Mouse (Mus musculus): ENCODE measurements around the gene Pigo.

Pigo gene

GRCm38 (mm10) chr4:43043644-43044357 lies 18.2 kb upstream of the Pigo start:
- Histone ChIP-seq H3K27me3 (ENCODE audit: control insufficient read depth, insufficient read depth, low read length, poor library complexity, severe bottlenecking) (no peaks in the 10 kb centered on the region), H3K36me3 (ENCODE audit: control insufficient read depth, insufficient read depth, low read length, poor library complexity, severe bottlenecking) (no peaks in the 10 kb centered on the region)
- DNase-seq (ENCODE audit: low read depth, low spot score), result peak; percentile 90

DNA sequence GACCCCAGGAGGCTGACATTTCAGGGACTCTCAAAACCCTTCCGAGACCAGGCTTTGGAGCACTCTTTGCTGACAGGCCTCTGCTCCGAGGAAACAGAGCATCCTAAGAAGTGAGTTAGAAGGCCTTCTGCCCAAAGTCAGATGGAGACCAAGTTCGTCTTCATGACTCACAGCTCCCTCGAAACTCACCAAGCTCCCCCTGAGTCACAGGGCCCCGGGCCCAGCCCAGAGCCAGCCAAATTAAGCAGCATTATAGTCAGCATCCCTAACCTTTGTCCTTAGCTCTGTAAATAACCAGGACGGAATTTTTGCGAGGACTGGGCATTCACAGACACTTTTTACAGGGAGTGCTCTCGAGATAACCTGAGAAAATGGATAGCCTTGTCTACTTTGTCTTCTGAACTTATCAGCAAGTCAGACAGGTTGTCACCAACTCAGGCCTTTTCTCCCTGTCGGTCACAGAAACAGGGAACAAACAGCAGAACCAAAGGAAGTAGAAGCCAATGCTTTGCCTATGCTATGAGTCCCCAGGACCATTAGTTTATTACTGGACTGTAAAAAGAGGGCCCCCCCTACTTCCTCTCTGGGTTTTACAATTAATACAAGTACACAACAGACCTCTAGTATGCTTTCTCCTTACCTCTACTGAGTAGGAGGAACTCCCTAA lies 15.4 kb upstream of the Pigo start:
- DNase-seq (ENCODE audit: low read depth, low spot score), result peak; percentile 11
- H3K27me3 ChIP-seq (ENCODE audit: control insufficient read depth, insufficient read depth, low read length, poor library complexity, severe bottlenecking), result no peaks in the 10 kb centered on the region

GRCm38 (mm10) chr4:43040114-43040572 lies 14.5 kb upstream of the Pigo start:
- H3K36me3 ChIP-seq (ENCODE audit: control insufficient read depth, insufficient read depth, low read length, poor library complexity, severe bottlenecking), result no peaks in the 10 kb centered on the region
- DNase-seq (ENCODE audit: low read depth, low spot score), result peak; percentile 98
- H3K27me3 ChIP-seq (ENCODE audit: control insufficient read depth, insufficient read depth, low read length, poor library complexity, severe bottlenecking), result no peaks in the 10 kb centered on the region

More for the DNA sequence above, 15.4 kb upstream of the Pigo start:
- H3K36me3 ChIP-seq (ENCODE audit: control insufficient read depth, insufficient read depth, low read length, poor library complexity, severe bottlenecking), result no peaks in the 10 kb centered on the region

- no peaks in the 10 kb centered on the region for H3K27me3 ChIP-seq (ENCODE audit: control insufficient read depth, insufficient read depth, low read length, poor library complexity, severe bottlenecking)
- no peak for DNase-seq (ENCODE audit: low read depth, low spot score)
- no peaks in the 10 kb centered on the region for H3K36me3 ChIP-seq (ENCODE audit: control insufficient read depth, insufficient read depth, low read length, poor library complexity, severe bottlenecking)
These were observed 14.0 kb upstream of the Pigo start for GRCm38 (mm10) chr4:43039609-43040008.

DNA sequence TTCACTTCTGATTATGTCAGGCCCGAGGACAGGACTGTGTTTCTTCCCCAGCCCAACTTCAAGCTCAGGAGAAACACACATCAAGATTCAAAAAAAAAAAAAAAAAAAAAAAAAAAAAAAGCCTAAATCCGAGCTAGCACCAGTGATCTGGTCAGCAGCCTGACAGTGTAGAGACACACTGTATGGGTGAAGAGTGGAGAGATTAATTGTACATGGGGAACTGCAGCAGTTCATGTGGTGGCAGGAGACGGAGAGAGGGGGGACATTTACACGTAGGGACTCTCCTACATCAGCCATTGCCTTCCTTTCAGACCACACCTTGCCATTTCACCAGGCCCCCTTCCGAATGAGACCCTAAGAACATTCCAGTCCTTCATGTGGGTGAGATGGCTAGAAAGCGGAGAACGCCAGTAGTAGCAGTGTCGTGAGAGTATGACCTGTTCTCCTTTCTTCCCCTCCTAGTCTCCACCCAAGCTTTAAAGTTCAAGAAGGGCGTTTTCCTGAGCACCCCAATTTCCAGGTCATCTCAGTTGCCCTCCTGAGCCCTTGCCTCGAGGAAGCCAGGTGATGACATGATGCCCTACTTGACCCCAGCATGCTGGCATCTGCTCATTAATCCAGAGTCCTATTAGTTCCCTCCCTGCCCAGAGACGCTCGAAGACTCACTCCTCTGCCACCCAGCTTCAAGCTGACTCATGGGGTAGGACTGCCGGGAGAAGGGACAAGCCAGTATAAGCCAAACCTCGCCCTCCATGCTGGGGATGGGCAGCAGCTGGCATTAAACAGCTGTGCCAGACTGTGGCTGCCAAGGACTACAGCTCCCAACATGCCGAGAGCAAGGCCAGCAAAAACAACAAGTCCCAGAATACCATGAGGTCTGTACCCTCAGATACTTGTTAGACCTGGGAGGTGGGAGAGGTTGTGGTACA lies 13.2 kb upstream of the Pigo start:
- no peak for DNase-seq (ENCODE audit: low read depth, low spot score)
- H3K36me3 ChIP-seq (ENCODE audit: control insufficient read depth, insufficient read depth, low read length, poor library complexity, severe bottlenecking), result no peaks in the 10 kb centered on the region; the same call in 1 of the 2 replicates
- no peaks in the 10 kb centered on the region for H3K27me3 ChIP-seq (ENCODE audit: control insufficient read depth, insufficient read depth, low read length, poor library complexity, severe bottlenecking)

- Histone ChIP-seq H3K27me3 (ENCODE audit: control insufficient read depth, insufficient read depth, low read length, poor library complexity, severe bottlenecking) (no peaks in the 10 kb centered on the region), H3K36me3 (ENCODE audit: control insufficient read depth, insufficient read depth, low read length, poor library complexity, severe bottlenecking) (no peaks in the 10 kb centered on the region; the same call in 1 of the 2 replicates)
- DNase-seq (ENCODE audit: low read depth, low spot score), result no peak
These were observed 12.4 kb upstream of the Pigo start for GRCm38 (mm10) chr4:43037860-43038566.

- Histone ChIP-seq H3K36me3 (ENCODE audit: control insufficient read depth, insufficient read depth, low read length, poor library complexity, severe bottlenecking) (no peaks in the 10 kb centered on the region; the same call in 1 of the 2 replicates), H3K27me3 (ENCODE audit: control insufficient read depth, insufficient read depth, low read length, poor library complexity, severe bottlenecking) (no peaks in the 10 kb centered on the region)
- DNase-seq (ENCODE audit: low read depth, low spot score), result no peak
These were observed 10.7 kb upstream of the Pigo start for GRCm38 (mm10) chr4:43036356-43036755.

DNA sequence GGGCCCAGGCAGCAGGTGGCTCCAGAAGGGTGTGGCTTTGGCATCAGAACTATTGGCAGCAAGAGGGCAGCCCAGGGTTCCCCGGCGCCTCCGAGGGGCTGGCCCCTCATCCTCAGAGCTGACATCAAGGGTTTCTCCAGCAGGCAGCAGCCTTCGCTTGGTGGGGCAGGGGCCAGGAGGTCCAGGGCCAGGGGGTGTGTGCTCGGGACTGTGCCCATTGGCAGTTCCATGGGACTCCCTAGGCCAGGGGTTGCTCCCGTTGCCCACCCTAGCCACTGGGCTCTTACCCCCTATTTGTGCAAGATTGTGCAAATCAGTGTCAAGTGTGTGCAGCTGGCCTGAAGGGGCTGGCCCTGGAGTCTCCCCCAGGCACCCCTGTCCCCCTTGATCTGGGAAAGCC lies 10.2 kb upstream of the Pigo start:
- no peak for DNase-seq (ENCODE audit: low read depth, low spot score)
- H3K36me3 ChIP-seq (ENCODE audit: control insufficient read depth, insufficient read depth, low read length, poor library complexity, severe bottlenecking), result no peaks in the 10 kb centered on the region; the same call in 1 of the 2 replicates
- H3K27me3 ChIP-seq (ENCODE audit: control insufficient read depth, insufficient read depth, low read length, poor library complexity, severe bottlenecking), result no peaks in the 10 kb centered on the region

DNA sequence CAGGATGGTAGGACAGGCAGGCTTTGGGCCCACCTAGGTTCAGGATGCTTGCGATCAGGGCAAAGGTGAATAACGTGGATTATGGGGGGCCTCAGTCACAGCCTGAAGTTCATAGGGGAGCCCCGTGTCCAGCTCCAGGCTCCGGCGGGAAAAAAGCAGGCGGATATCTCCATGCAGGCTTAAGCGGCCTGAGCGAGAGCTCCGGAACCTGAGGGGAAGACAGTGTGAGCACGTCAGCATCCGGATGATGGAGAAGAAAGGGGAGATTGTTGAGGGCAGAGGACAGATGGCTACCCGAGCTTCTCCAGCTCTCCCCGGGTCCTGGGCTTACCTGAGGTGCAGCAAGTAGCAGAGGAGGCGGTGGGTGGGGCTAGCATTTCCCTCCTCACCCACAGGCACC lies 7.9 kb upstream of the Pigo start:
- no peaks in the 10 kb centered on the region for H3K27me3 ChIP-seq (ENCODE audit: control insufficient read depth, insufficient read depth, low read length, poor library complexity, severe bottlenecking)
- no peak for DNase-seq (ENCODE audit: low read depth, low spot score)
- H3K36me3 ChIP-seq (ENCODE audit: control insufficient read depth, insufficient read depth, low read length, poor library complexity, severe bottlenecking), result peaks cover 2% of the 10 kb centered on the region; the same call in 1 of the 2 replicates

DNA sequence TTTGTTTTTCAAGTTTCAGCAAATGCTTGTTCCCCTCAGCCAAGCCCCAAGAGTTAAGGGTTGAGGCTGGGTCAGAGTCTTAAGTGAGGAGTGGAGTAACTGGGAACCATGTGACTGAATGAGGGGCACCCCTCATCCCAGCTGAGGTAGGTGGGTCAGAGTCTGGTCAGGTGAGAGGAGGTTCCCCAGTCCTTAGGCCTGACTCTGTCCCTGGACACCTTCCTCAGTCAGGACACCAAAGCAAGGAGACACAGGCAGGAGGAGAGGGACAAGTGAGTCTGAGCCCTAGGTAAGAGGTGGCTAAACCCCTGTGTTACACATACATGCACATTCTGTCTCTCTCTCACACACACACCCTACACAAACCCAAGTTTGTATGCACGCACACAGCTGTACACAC lies 6.9 kb upstream of the Pigo start:
- no peak for DNase-seq (ENCODE audit: low read depth, low spot score)
- Histone ChIP-seq H3K36me3 (ENCODE audit: control insufficient read depth, insufficient read depth, low read length, poor library complexity, severe bottlenecking) (peaks cover 4% of the 10 kb centered on the region; the same call in 1 of the 2 replicates), H3K27me3 (ENCODE audit: control insufficient read depth, insufficient read depth, low read length, poor library complexity, severe bottlenecking) (no peaks in the 10 kb centered on the region)

- H3K36me3 ChIP-seq (ENCODE audit: control insufficient read depth, insufficient read depth, low read length, poor library complexity, severe bottlenecking), result peaks cover 4% of the 10 kb centered on the region
- no peaks in the 10 kb centered on the region for H3K27me3 ChIP-seq (ENCODE audit: control insufficient read depth, insufficient read depth, low read length, poor library complexity, severe bottlenecking)
- peak; percentile 93 for DNase-seq (ENCODE audit: low read depth, low spot score)
These were observed 5.8 kb upstream of the Pigo start, which contains the start of gene Stoml2 for GRCm38 (mm10) chr4:43031237-43031995. Stoml2 (minus strand) TSS chr4:43031710.

- no peaks in the 10 kb centered on the region for H3K27me3 ChIP-seq (ENCODE audit: control insufficient read depth, insufficient read depth, low read length, poor library complexity, severe bottlenecking)
- peak; percentile 26 for DNase-seq (ENCODE audit: low read depth, low spot score)
These were observed 5.2 kb upstream of the Pigo start for GRCm38 (mm10) chr4:43030780-43031230.

GRCm38 (mm10) chr4:43030352-43030751 lies 4.7 kb upstream of the Pigo start:
- Histone ChIP-seq H3K27me3 (ENCODE audit: control insufficient read depth, insufficient read depth, low read length, poor library complexity, severe bottlenecking) (no peaks in the 10 kb centered on the region), H3K36me3 (ENCODE audit: control insufficient read depth, insufficient read depth, low read length, poor library complexity, severe bottlenecking) (peaks cover 4% of the 10 kb centered on the region)
- no peak for DNase-seq (ENCODE audit: low read depth, low spot score)

More at GRCm38 (mm10) chr4:43030780-43031230, 5.2 kb upstream of the Pigo start:
- H3K36me3 ChIP-seq (ENCODE audit: control insufficient read depth, insufficient read depth, low read length, poor library complexity, severe bottlenecking), result peaks cover 4% of the 10 kb centered on the region
